Mouse (Mus musculus): ENCODE results near the gene March6.

Gene March6

DNA sequence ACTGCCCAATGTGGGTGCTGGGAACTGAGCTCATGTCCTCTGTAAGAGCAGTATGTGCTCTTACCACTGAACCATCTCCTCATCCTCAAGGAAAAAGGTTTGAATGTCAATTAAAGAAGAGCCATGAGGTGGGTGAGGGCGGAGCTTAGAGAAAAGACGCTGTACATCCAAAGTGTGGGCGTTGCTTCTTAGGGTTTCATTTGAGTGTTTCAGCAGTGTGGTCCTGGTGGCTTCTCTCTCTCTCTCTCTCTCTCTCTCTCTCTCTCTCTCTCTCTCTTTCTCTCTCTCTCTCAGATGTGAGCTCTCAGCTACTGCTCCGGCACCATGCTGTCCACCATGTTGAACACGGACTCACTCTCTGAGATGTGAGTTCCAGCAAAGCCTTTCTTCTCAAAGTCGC is 117.2 kb downstream of the March6 start:
- no peak for DNase-seq

DNA sequence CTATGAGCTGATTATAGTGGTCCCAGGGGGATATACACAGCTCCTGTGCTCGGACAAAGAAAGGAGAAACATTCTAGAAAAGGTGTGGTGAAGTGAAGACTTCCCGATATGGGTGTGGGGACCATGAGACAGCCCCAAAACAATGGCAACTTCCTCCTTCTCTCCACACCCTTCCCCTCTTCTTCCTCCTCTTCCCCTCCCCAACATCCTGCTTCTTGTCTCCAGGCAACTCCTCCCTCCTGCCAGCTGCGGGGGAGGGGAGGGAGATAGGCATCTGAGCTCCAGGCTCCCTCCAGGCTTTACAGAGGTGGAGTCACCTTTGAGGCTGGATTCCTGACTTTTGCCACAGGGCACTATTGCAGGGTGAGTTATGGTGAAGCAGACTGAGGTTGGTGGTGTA is 117.9 kb downstream of the March6 start:
- no peak for DNase-seq

DNA sequence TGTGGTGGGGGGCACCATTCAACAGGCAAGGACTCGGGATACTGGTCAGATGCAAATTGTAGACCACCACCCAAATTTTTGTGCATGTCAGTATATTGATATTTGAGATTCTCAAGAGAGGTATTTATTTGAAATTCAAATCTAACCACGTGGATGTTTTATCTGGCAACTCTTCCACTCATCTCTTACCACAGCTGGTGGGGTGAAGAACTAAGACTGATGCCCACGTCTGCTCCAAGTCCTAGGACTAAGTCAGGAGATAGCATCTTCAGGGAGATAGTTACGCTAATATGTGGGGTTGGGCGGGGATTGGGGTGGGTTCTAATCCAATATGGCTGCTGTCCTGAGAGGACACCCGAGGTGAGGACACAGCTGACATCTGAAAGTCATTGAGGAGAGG is 118.4 kb downstream of the March6 start:
- no peak for DNase-seq

DNA sequence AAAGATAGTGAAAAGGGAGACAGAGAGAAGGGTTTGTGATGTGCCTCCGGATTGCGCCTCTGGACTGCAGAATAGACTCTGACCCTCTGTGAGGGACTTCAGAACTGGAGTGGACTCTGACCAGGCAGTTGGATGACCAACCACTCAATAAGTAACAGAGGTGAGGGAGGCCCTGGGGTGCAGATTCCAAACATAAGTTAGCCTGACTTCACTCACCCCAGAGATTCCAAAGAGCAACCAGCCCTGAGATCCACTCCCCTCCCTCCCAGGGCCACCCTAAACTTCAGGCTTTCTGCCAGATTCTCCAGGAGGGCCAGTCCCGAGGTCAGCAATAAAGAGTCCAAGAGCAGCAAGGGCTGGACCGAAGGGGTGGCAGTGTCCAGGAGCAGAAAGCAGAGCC is 123.4 kb downstream of the March6 start:
- DNase-seq = no peak

DNA sequence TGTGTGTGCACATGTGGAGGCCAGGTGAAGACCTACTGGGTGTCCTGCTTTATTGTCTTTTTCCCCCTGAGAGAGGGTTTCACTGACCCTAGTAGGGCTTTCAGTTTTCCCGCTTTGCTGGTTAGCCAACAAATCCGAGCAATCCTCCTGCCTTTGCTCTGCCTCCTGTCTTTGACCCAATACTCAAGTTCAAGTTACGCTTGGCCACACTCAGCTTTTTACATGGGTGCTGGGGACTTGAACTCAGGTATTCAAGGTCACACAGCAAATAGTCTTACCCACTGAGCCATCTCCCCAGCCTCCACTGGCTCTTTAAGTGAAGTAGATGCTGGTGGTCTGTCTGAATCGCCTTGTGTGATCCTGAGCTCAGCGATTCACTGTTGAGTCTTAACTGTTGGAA is 124.0 kb downstream of the March6 start:
- no peak for DNase-seq
